In the genomic region with DNA sequence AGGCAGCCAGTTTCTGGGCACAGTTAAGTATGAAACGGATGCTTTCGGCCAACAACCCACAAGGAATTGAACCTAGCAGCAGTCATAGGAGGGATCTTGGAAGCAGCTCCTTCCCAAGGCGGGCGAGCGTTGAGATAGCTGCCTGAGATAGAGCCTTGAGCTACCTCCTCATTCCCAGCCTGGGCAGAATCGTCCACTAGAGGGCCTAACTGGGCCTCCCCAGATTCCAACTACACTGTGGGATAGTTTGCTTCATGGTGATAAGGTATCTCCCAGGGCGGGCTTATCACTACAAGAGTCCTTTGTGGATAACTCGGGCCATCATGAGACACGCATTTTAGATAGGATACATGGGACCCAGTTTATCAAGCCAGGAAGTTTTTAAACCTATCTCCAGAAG, we compare ENCODE assay signal across 11 mouse cellular contexts. TPM values are rescaled to one million over a fixed set of nuclear protein-coding genes. Genes with fewer than 3 reads are reported as not detected.
DNase-seq lines count a peak whose midpoint lies in the region; ATAC-seq and TF ChIP-seq lines count a peak whose summit lies in the region.
"Had no signal": no experiment of that assay in that cellular context is flagged by ENCODE, and none has a peak within 500 bp of the region (broad histone marks: within the 10 kb centered on the region; RNA-seq: fewer than 3 reads in every experiment).

No protein-coding gene starts in this region.

- H3K9ac ChIP-seq in forebrain, postnatal 0 days: no peak overlapping the region
- 0 out of 2 replicates have a peak overlapping the region, but pooled peaks have one; percentile 28 for H3K9ac ChIP-seq in heart, embryonic 14.5 days (ENCODE audit: low read length)
- H3K9ac ChIP-seq: neural tube, embryonic 12.5 days had no signal

- 79% methylated on average over 9 of the region's 9 CpGs for WGBS in forebrain, postnatal 0 days
- 76% methylated on average over 9 of the region's 9 CpGs for WGBS in forebrain, embryonic 10.5 days
- 41% methylated on average over 9 of the region's 9 CpGs for WGBS in heart, embryonic 14.5 days

- no peaks in the 10 kb centered on the region for H3K27me3 ChIP-seq in forebrain, postnatal 0 days (ENCODE audit: insufficient read depth, low read length)
- H3K27me3 ChIP-seq in forebrain, embryonic 10.5 days (ENCODE audit: poor library complexity, severe bottlenecking): no peaks in the 10 kb centered on the region
- no peaks in the 10 kb centered on the region for H3K27me3 ChIP-seq in E14TG2a.4 (ENCODE audit: insufficient read depth, low read length)
- H3K27me3 ChIP-seq in heart, embryonic 14.5 days (ENCODE audit: control insufficient read depth, insufficient read depth, low read length): no peaks in the 10 kb centered on the region
- H3K27me3 ChIP-seq: neural tube, embryonic 12.5 days had no signal

- no peak for DNase-seq in forebrain, postnatal 0 days
- DNase-seq in forebrain, embryonic 10.5 days (ENCODE audit: extremely low spot score, low spot score): no peak
- peak; percentile 47 to 53 for DNase-seq in left cerebral cortex, adult 18-20 months (ENCODE audit: low spot score in 2 of 2)
- DNase-seq in left cerebral cortex, postnatal 4 days: no peak
- no peak for DNase-seq in spleen, postnatal 36 days (ENCODE audit: low spot score in 2 of 2)
- DNase-seq in gastrocnemius, adult 8-10 months (ENCODE audit: low spot score in 2 of 2): no peak
- DNase-seq: gastrocnemius, postnatal 25 days; lung, postnatal 10 days had no signal

- H3K4me1 ChIP-seq in forebrain, postnatal 0 days (ENCODE audit: insufficient read depth): no peaks in the 10 kb centered on the region
- peaks cover 22% of the 10 kb centered on the region for H3K4me1 ChIP-seq in forebrain, embryonic 10.5 days
- peaks cover 53% of the 10 kb centered on the region for H3K4me1 ChIP-seq in E14TG2a.4 (replicated peaks; ENCODE audit: low read depth, low read length)
- peaks cover 24 to 37% of the 10 kb centered on the region in 2 experiments for H3K4me1 ChIP-seq in heart, embryonic 14.5 days (ENCODE audit: control insufficient read depth in 2 of 2, insufficient read depth in 2 of 2, low read length in 2 of 2)

- H3K27ac ChIP-seq in forebrain, postnatal 0 days (ENCODE audit: low read depth, low read length): no peak overlapping the region
- no peak overlapping the region for H3K27ac ChIP-seq in forebrain, embryonic 10.5 days
- H3K27ac ChIP-seq in heart, embryonic 14.5 days (replicated peaks in 1 of 2; ENCODE audit: control insufficient read depth in 1 of 2, insufficient read depth in 1 of 2, low read depth in 2 of 2, low read length in 2 of 2): peak overlapping the region; percentile 65 to 77
- H3K27ac ChIP-seq: neural tube, embryonic 12.5 days had no signal

- TF ChIP-seq CTCF in forebrain, postnatal 0 days (IDR thresholded peaks at IDR 0.05; ENCODE audit: low read depth): peak; percentile 32
- TF ChIP-seq CTCF in E14TG2a.4 (conservative IDR thresholded peaks at IDR 0.05; ENCODE audit: low read length): peak; percentile 66

- no peaks in the 10 kb centered on the region for H3K36me3 ChIP-seq in forebrain, postnatal 0 days (ENCODE audit: insufficient read depth)
- no peaks in the 10 kb centered on the region for H3K36me3 ChIP-seq in forebrain, embryonic 10.5 days (replicated peaks)
- no peaks in the 10 kb centered on the region for H3K36me3 ChIP-seq in E14TG2a.4 (ENCODE audit: insufficient read depth, low read length)
- no peaks in the 10 kb centered on the region for H3K36me3 ChIP-seq in heart, embryonic 14.5 days (ENCODE audit: control insufficient read depth, insufficient read depth, low read length)
- H3K36me3 ChIP-seq: neural tube, embryonic 12.5 days had no signal

- no peak overlapping the region for H3K4me3 ChIP-seq in forebrain, postnatal 0 days (ENCODE audit: low read depth, low read length)
- H3K4me3 ChIP-seq in forebrain, embryonic 10.5 days: no peak overlapping the region
- no peak overlapping the region for H3K4me3 ChIP-seq in E14TG2a.4 (replicated peaks; ENCODE audit: low read length)
- H3K4me3 ChIP-seq in heart, embryonic 14.5 days (ENCODE audit: control insufficient read depth in 1 of 2, insufficient read depth in 1 of 2, low read depth in 1 of 2, low read length in 2 of 2): no peak overlapping the region
- H3K4me3 ChIP-seq: neural tube, embryonic 12.5 days had no signal

- ATAC-seq in forebrain, postnatal 0 days: no peak
- 0 out of 2 replicates have a peak, but pooled peaks have one; percentile 7 for ATAC-seq in heart, embryonic 14.5 days (ENCODE audit: insufficient number of reproducible peaks, insufficient read depth, low FRiP score, low read depth)

- intact Hi-C loops in left cerebral cortex, postnatal 4 days (cut with DNase I): no loop called here

- H3K4me2 ChIP-seq in forebrain, postnatal 0 days (ENCODE audit: low read depth): no peak overlapping the region
- H3K4me2 ChIP-seq in heart, embryonic 14.5 days (ENCODE audit: low read length): peak overlapping the region; percentile 47
- H3K4me2 ChIP-seq: neural tube, embryonic 12.5 days had no signal

- no peaks in the 10 kb centered on the region for H3K9me3 ChIP-seq in forebrain, postnatal 0 days (ENCODE audit: low read length)
- peaks cover 2% of the 10 kb centered on the region; the same call in 1 of the 2 replicates for H3K9me3 ChIP-seq in forebrain, embryonic 10.5 days
- peaks cover 21% of the 10 kb centered on the region for H3K9me3 ChIP-seq in E14TG2a.4 (ENCODE audit: low read length)
- H3K9me3 ChIP-seq in heart, embryonic 14.5 days (ENCODE audit: control insufficient read depth, low read length): no peaks in the 10 kb centered on the region
- H3K9me3 ChIP-seq: neural tube, embryonic 12.5 days had no signal

RNA-seq across cellular contexts. Expression of a gene that starts 35.9 kb away (rescaled TPM):
- total RNA-seq in forebrain, postnatal 0 days (2014; rRNA removed): 102 and 106 TPM in 2 replicates
- polyA plus RNA-seq in forebrain, postnatal 0 days (2015; fragmentation: Nextera tagmentation; extraction: Ambion mirVana): 56.2 and 58.1 TPM in 2 replicates
- polyA plus RNA-seq in forebrain, embryonic 10.5 days (2016; fragmentation: Nextera tagmentation; extraction: Ambion mirVana): 187 and 188 TPM in 2 replicates
- 100 to 1,000 TPM; 107 to 108 TPM for total RNA-seq in left cerebral cortex, adult 18-20 months (2021)
- total RNA-seq in left cerebral cortex, postnatal 4 days (2021): 100 to 1,000 TPM; 166 to 175 TPM
- polyA plus RNA-seq in heart, embryonic 14.5 days (2014; fragmentation: Nextera tagmentation; extraction: Ambion mirVana): 82.2 and 83.9 TPM in 2 replicates
- 100 to 1,000 TPM; 124 to 128 (median 124) TPM for total RNA-seq in gastrocnemius, adult 8-10 months (2022)

Comparison
In these comparisons a context has a peak if more than half of its experiments do, and no peak if none do; other contexts are left out.
1. DNase-seq: peak in left cerebral cortex, adult 18-20 months (2 of 2); none in forebrain, postnatal 0 days (single experiment), forebrain, embryonic 10.5 days (single experiment), left cerebral cortex, postnatal 4 days (single experiment), spleen, postnatal 36 days (0 of 2) and gastrocnemius, adult 8-10 months (0 of 2).
2. H3K27ac ChIP-seq: peak in heart, embryonic 14.5 days (2 of 2); none in forebrain, postnatal 0 days (single experiment) and forebrain, embryonic 10.5 days (single experiment).